Mouse (Mus musculus) hindbrain, postnatal 0 days (tissue): ENCODE results near the gene Pdcd7. TPM values are rescaled to one million over a fixed set of nuclear protein-coding genes. Genes with fewer than 3 reads are reported as not detected.
A peak's percentile ranks its signal among the peaks of the same experiment; 100 is the strongest.

Source experiments
- ATAC-seq: fragments of 200-750 bp; cut with Nextera tagmentation; 2 replicates; pipeline ENCODE4 v1.8.0; 2017; ENCODE audit warnings: mild to moderate bottlenecking, moderate TSS enrichment, moderate library complexity
- DNase-seq: peaks from one replicate; pipeline ENCODE4 v3.0.0-alpha.2; 2015; ENCODE audit warnings: low spot score
- H3K27ac ChIP-seq: fragments of 300-500 bp; sonication (generic); 2 replicates; pipeline ENCODE4 v1.5.1; 2014; ENCODE audit warnings: mild to moderate bottlenecking
- H3K27me3 ChIP-seq: fragments of 300-500 bp; sonication (generic); 2 replicates; pipeline ENCODE4 v1.6.1; 2014; ENCODE audit warnings: low read length, mixed read lengths; ENCODE audit not compliant: insufficient read depth
- H3K36me3 ChIP-seq: fragments of 300-500 bp; sonication (generic); 2 replicates; pipeline ENCODE4 v1.6.1; 2014; ENCODE audit warnings: low read length, mixed read lengths; ENCODE audit not compliant: insufficient read depth
- H3K4me1 ChIP-seq: fragments of 300-500 bp; sonication (generic); 2 replicates; pipeline ENCODE4 v1.6.1; 2014; ENCODE audit warnings: antibody characterized with exemption, low read length, mixed read lengths; ENCODE audit not compliant: insufficient read depth
- H3K4me2 ChIP-seq: fragments of 300-500 bp; sonication (generic); 2 replicates; pipeline ENCODE4 v1.6.1; 2014; ENCODE audit warnings: low read depth, mild to moderate bottlenecking, low read length, moderate library complexity, mixed read lengths
- H3K4me3 ChIP-seq: fragments of 300-500 bp; sonication (generic); 2 replicates; pipeline ENCODE4 v1.5.1; 2014; ENCODE audit warnings: low read length
- H3K9ac ChIP-seq: fragments of 300-500 bp; sonication (generic); replicated peaks from 2 replicates; pipeline ENCODE4 v1.6.1; 2014; ENCODE audit warnings: mild to moderate bottlenecking, low read length, moderate library complexity, mixed read lengths
- H3K9me3 ChIP-seq: fragments of 300-500 bp; sonication (generic); 2 replicates; pipeline ENCODE4 v1.6.1; 2016; ENCODE audit warnings: low read length, mixed read lengths
- CTCF ChIP-seq: IDR thresholded peaks from 2 replicates; pipeline ENCODE4 v1.5.1; 2016; ENCODE audit warnings: antibody characterized with exemption, control low read depth, low read depth
- WGBS: fragments of 180-500 bp; shearing (Covaris S2); extraction: QIAGEN DNeasy Blood & Tissue Kit; methylation state at CpG from one replicate; pipeline ENCODE4 v1.1.7; 2014; 5-methylcytosine and 5-hydroxymethylcytosine counted together
- polyA plus RNA-seq: library from polyadenylated mRNA; unstranded; fragments of >200 nt; fragmentation: Nextera tagmentation; extraction: Ambion mirVana; gene quantifications from 2 replicates; pipeline ENCODE4 v1.2.1, GENCODE M21; 2015
- total RNA-seq: library from RNA; depleted of rRNA; stranded (reverse); fragments of >200 nt; gene quantifications from 2 replicates; pipeline ENCODE4 v1.2.3, GENCODE M21; 2014

Gene Pdcd7
- total and polyA plus RNA-seq, 2 experiments from 2014 or later, result 8.6 to 17.5 TPM

- Histone ChIP-seq H3K9ac (no peak overlapping the region), H3K4me3 (no peak overlapping the region), H3K9me3 (no peaks in the 10 kb centered on the region), H3K4me1 (no peaks in the 10 kb centered on the region), H3K36me3 (peaks cover 12% of the 10 kb centered on the region; the same call in 1 of the 2 replicates), H3K27me3 (no peaks in the 10 kb centered on the region), H3K27ac (no peak overlapping the region), H3K4me2 (no peak overlapping the region)
- peak; percentile 52 for TF ChIP-seq CTCF
- ATAC-seq (no peak), DNase-seq (peak; percentile 35)
- WGBS, result 77% methylated on average over 4 of the region's 4 CpGs
These were observed 26.5 kb downstream of the Pdcd7 start for GRCm38 (mm10) chr9:65372449-65372848.

GRCm38 (mm10) chr9:65374468-65375162, 28.7 kb downstream of the Pdcd7 start:
- Histone ChIP-seq H3K4me2 (no peak overlapping the region), H3K9me3 (no peaks in the 10 kb centered on the region), H3K4me1 (no peaks in the 10 kb centered on the region), H3K27ac (no peak overlapping the region), H3K4me3 (no peak overlapping the region), H3K27me3 (no peaks in the 10 kb centered on the region), H3K36me3 (peaks cover 12% of the 10 kb centered on the region; the same call in 1 of the 2 replicates), H3K9ac (no peak overlapping the region)
- ATAC-seq, result no peak
- no peak for TF ChIP-seq CTCF
- DNase-seq, result no peak
- WGBS, result 88% methylated on average over 5 of the region's 5 CpGs

DNA sequence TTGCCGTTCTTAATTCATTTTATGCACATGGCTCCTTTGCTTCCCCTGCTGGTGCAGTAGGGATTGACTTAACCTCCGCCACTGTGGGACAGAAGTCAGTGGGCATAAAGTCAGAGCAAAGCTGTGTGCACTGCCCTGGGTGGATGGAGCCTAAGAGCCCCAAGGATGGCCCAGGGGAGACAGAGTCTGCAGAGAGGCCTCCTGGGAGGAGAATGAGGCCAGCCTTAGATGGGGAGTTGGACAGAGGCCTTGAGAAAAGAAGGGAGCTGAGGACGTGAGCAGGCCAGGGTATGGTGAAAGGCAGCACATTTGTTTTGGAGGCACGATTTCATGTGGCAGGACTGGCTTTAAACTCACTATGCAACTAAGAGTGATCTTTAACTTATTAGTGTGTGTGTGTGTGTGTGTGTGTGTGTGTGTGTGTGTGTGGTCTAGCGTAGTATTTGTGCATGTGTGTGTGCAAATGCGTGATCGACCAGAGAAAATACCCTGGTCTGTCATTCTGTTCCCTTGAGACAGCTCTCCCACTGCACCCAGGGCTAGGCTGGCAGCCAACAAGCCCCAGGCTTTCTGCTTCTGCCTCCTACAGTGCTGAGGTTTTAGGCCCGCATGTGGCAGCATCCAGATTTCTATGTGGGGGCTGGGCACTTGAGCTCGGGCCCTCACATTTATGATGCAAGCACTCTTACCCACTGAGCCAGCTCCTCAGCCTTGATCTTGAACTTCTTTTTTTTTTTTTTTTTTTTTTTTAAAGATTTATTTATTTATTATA, 29.4 kb downstream of the Pdcd7 start:
- peaks cover 12% of the 10 kb centered on the region; the same call in 1 of the 2 replicates for H3K36me3 ChIP-seq
- H3K9ac ChIP-seq, result no peak overlapping the region
- H3K27ac ChIP-seq, result no peak overlapping the region
- no peak overlapping the region for H3K4me2 ChIP-seq
- no peaks in the 10 kb centered on the region for H3K9me3 ChIP-seq
- ATAC-seq, result no peak
- H3K4me3 ChIP-seq, result no peak overlapping the region
- H3K4me1 ChIP-seq, result no peaks in the 10 kb centered on the region
- no peak for TF ChIP-seq CTCF
- WGBS, result 68% methylated on average over 9 of the region's 9 CpGs
- no peaks in the 10 kb centered on the region for H3K27me3 ChIP-seq
- DNase-seq, result no peak

DNA sequence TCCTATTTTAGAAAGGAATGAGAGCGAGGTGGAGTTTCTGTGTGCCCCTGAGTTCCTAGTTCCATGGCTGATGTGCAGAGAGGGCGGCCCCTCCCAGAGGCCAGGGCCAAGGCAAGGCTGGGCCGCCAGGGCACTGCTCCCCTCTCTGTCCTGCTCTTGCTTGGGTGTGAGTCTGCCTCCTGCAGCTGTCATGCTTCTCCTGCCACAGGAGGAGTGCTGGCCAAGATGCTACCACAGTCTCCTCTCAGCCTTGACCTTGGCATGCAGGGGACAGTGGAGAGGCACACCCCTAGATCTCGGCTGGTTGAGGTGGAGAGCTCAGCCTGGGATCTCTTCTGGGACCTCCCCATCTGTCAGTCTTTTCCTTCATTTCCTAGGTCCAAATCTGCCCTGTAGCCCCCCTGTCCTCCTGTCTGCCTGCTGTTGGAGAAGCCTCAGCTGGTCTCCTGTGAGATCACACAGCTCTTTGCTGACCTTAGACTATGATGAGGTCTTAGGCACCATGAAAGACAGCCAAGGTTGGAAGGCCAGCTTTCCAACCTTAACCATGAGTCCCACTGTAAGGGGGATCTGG, 35.2 kb downstream of the Pdcd7 start:
- Histone ChIP-seq H3K4me1 (no peaks in the 10 kb centered on the region), H3K36me3 (no peaks in the 10 kb centered on the region; the same call in 1 of the 2 replicates), H3K4me3 (no peak overlapping the region), H3K9me3 (no peaks in the 10 kb centered on the region), H3K9ac (no peak overlapping the region), H3K27ac (no peak overlapping the region), H3K4me2 (no peak overlapping the region), H3K27me3 (no peaks in the 10 kb centered on the region)
- ATAC-seq, result no peak
- no peak for DNase-seq
- TF ChIP-seq CTCF, result no peak
- 73% methylated on average over 4 of the region's 4 CpGs for WGBS

- Histone ChIP-seq H3K9ac (no peak overlapping the region), H3K4me2 (no peak overlapping the region), H3K36me3 (no peaks in the 10 kb centered on the region; the same call in 1 of the 2 replicates), H3K4me1 (no peaks in the 10 kb centered on the region), H3K27ac (no peak overlapping the region), H3K27me3 (no peaks in the 10 kb centered on the region), H3K4me3 (no peak overlapping the region), H3K9me3 (no peaks in the 10 kb centered on the region)
- TF ChIP-seq CTCF, result no peak
- 68% methylated on average over 6 of the region's 6 CpGs for WGBS
- DNase-seq (no peak), ATAC-seq (no peak)
These were observed 36.3 kb downstream of the Pdcd7 start for GRCm38 (mm10) chr9:65382031-65382750.

- Histone ChIP-seq H3K9me3 (no peaks in the 10 kb centered on the region), H3K27ac (no peak overlapping the region), H3K36me3 (no peaks in the 10 kb centered on the region), H3K27me3 (no peaks in the 10 kb centered on the region), H3K4me2 (no peak overlapping the region), H3K4me3 (no peak overlapping the region), H3K9ac (no peak overlapping the region), H3K4me1 (no peaks in the 10 kb centered on the region)
- no peak for TF ChIP-seq CTCF
- WGBS, result 62% methylated on average over 3 of the region's 3 CpGs
- ATAC-seq, result no peak
- DNase-seq, result no peak
These were observed 36.8 kb downstream of the Pdcd7 start for GRCm38 (mm10) chr9:65382751-65383097.
